Mouse (Mus musculus): Measurements from ENCODE around the gene Spp2. TPM values are rescaled to one million over a fixed set of nuclear protein-coding genes. Genes with fewer than 3 reads are reported as not detected.
"Not testable (repeated sequence)": the region's sequence is repeated elsewhere in the genome, so short reads cannot be mapped to it uniquely, and the experiment has no call there.

The Spp2 gene
- polyA plus RNA-seq, 1 experiment, result 0.18 TPM

GRCm38 (mm10) chr1:88431262-88431661 is 24.5 kb downstream of the Spp2 start:
- WGBS, result 83% methylated on average over 4 of the region's 4 CpGs
- TF ChIP-seq CTCF (IDR thresholded peaks at IDR 0.05; ENCODE audit: insufficient read depth, low read length) (no peak), POLR2A (IDR thresholded peaks at IDR 0.05; ENCODE audit: borderline replicate concordance, extremely low read depth, low read depth, low read length) (no peak)
- no peak overlapping the region for H3K4me3 ChIP-seq (replicated peaks; ENCODE audit: extremely low read depth, low read depth, low read length)
- DNase-seq, result no peak
- H3K4me1 ChIP-seq (ENCODE audit: control insufficient read depth, insufficient read depth, low read length), result no peaks in the 10 kb centered on the region

DNA sequence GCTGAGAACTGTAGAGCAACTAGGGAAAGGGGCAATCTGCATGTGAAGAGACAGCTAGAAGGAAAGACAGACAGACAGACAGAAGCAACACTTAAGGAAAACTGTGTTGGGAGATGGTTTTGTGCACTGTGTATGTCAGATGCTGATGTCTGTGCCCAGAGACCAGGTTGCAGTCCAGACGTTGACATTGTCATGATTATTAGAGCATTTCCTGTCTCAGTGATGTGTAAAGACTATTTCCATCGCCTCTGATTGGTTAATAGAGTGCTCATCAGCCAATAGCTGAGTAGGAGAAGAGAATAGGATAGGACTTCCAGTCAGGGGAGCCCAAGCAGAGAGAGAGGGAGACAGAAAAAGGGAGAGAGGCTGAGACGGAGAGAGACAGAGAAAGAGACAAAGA is 25.8 kb downstream of the Spp2 start:
- Histone ChIP-seq H3K4me1 (ENCODE audit: control insufficient read depth, insufficient read depth, low read length) (no peaks in the 10 kb centered on the region), H3K4me3 (replicated peaks; ENCODE audit: extremely low read depth, low read depth, low read length) (no peak overlapping the region)
- no peak for DNase-seq
- TF ChIP-seq CTCF (IDR thresholded peaks at IDR 0.05; ENCODE audit: insufficient read depth, low read length) (no peak), POLR2A (IDR thresholded peaks at IDR 0.05; ENCODE audit: borderline replicate concordance, extremely low read depth, low read depth, low read length) (no peak)
- 47% methylated on average over 3 of the region's 3 CpGs for WGBS

DNA sequence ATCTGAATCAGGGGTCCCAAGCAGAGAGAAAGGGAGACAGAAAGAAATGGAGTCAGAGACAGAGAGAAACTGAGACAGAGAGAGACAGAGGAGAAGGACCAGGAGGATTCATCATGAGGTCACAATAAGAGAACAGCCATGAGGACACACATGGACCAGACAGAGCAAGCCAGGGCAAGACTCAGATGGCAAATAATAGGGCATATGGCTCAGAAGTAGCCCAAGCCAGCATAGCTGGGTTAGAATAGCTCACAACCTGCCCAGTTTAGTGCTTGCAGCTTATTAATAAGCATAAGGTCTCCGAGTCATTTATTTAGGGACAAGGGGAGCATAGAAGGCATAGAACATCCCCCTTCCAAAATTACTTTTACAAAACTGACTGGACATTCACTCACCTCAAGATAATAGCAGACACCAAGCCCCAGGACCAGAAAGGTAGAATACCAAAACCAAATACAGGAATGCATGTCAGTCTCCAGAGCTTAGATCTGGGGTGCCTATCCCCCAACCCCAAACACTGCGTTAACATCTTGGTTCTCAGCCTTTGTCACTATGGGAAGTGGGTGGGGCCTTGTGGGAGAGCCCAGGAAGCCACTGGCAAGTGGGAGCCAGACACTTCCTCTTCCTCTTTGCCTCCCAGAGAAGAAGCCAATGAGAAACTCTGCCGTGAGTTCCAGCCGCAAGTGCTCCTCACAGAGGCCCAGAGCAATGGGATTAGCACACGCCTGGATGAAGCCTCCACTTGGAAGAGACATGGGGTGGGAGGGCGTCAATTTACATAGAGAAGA is 26.5 kb downstream of the Spp2 start:
- 49% methylated on average over 6 of the region's 6 CpGs for WGBS
- TF ChIP-seq POLR2A (IDR thresholded peaks at IDR 0.05; ENCODE audit: borderline replicate concordance, extremely low read depth, low read depth, low read length) (no peak), CTCF (IDR thresholded peaks at IDR 0.05; ENCODE audit: insufficient read depth, low read length) (no peak)
- H3K4me1 ChIP-seq (ENCODE audit: control insufficient read depth, insufficient read depth, low read length), result no peaks in the 10 kb centered on the region; the same call in 1 of the 2 replicates

DNA sequence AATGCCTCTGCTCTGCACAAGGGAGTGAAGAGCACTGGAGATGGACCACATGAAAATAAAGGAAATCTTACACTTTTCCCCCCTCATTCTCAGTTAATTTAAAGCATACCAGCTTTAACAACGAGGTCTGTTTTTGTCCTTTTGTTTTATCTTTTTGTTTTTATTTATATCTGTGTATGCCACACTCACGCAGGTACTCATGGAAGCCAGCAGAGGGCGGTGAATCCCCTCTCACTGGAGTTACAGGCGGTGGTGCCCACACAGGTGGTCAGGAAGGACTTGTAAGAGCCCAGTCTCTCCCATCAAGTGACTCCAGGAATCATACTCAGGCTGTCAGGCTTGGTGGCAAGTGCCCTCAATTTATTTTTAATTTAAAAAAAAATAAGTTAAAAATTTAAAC is 27.3 kb downstream of the Spp2 start:
- 76% methylated on average over 4 of the region's 4 CpGs for WGBS

More for the DNA sequence above, 26.5 kb downstream of the Spp2 start:
- no peak for DNase-seq
- H3K4me3 ChIP-seq (replicated peaks; ENCODE audit: extremely low read depth, low read depth, low read length), result no peak overlapping the region

GRCm38 (mm10) chr1:88437206-88438126 is 30.7 kb downstream of the Spp2 start:
- WGBS, result 56% methylated on average over 9 of the region's 9 CpGs
- Histone ChIP-seq H3K4me1 (ENCODE audit: control insufficient read depth, insufficient read depth, low read length) (no peaks in the 10 kb centered on the region; the same call in 1 of the 2 replicates), H3K4me3 (replicated peaks; ENCODE audit: extremely low read depth, low read depth, low read length) (no peak overlapping the region)
- TF ChIP-seq POLR2A (IDR thresholded peaks at IDR 0.05; ENCODE audit: borderline replicate concordance, extremely low read depth, low read depth, low read length) (no peak), CTCF (IDR thresholded peaks at IDR 0.05; ENCODE audit: insufficient read depth, low read length) (no peak)
- peak; percentile 54 for DNase-seq

More for the DNA sequence above, 27.3 kb downstream of the Spp2 start:
- H3K4me1 ChIP-seq (ENCODE audit: control insufficient read depth, insufficient read depth, low read length), result no peaks in the 10 kb centered on the region; the same call in 1 of the 2 replicates
- H3K4me3 ChIP-seq (replicated peaks; ENCODE audit: extremely low read depth, low read depth, low read length), result no peak overlapping the region
- DNase-seq, result no peak
- no peak for TF ChIP-seq POLR2A (IDR thresholded peaks at IDR 0.05; ENCODE audit: borderline replicate concordance, extremely low read depth, low read depth, low read length)
- peak; percentile 41 for TF ChIP-seq CTCF (IDR thresholded peaks at IDR 0.05; ENCODE audit: insufficient read depth, low read length)

- WGBS, result 59% methylated on average over 4 of the region's 4 CpGs
- Histone ChIP-seq H3K4me3 (replicated peaks; ENCODE audit: extremely low read depth, low read depth, low read length) (no peak overlapping the region), H3K4me1 (ENCODE audit: control insufficient read depth, insufficient read depth, low read length) (no peaks in the 10 kb centered on the region)
- no peak for TF ChIP-seq POLR2A (IDR thresholded peaks at IDR 0.05; ENCODE audit: borderline replicate concordance, extremely low read depth, low read depth, low read length)
- no peak for TF ChIP-seq CTCF (IDR thresholded peaks at IDR 0.05; ENCODE audit: insufficient read depth, low read length)
- DNase-seq, result no peak
These were observed 36.6 kb downstream of the Spp2 start for GRCm38 (mm10) chr1:88443383-88443782.

DNA sequence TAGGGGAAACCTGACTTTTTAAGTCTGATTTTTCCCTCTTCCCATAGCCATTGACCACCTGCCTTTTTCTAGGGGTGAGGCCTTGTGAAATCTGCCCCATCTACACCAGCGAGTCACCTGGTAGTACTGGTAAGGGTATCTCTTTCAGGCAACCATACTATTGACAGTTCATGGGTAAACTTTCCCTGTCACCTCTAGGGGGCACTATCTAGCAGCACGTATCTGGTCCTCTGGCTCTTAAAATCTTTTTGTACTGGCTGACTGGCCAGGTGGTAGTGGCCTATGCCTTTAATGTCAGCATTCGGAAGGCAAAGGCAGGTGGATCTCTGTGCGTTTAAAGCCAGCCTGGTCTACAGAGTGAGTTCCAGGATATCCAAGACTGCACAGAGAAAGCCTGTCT is 38.6 kb downstream of the Spp2 start:
- DNase-seq, result no peak
- Histone ChIP-seq H3K4me1 (ENCODE audit: control insufficient read depth, insufficient read depth, low read length) (no peaks in the 10 kb centered on the region), H3K4me3 (replicated peaks; ENCODE audit: extremely low read depth, low read depth, low read length) (no peak overlapping the region)
- TF ChIP-seq CTCF (IDR thresholded peaks at IDR 0.05; ENCODE audit: insufficient read depth, low read length) (no peak), POLR2A (IDR thresholded peaks at IDR 0.05; ENCODE audit: borderline replicate concordance, extremely low read depth, low read depth, low read length) (no peak)
- 71% methylated on average over 4 of the region's 4 CpGs for WGBS

DNA sequence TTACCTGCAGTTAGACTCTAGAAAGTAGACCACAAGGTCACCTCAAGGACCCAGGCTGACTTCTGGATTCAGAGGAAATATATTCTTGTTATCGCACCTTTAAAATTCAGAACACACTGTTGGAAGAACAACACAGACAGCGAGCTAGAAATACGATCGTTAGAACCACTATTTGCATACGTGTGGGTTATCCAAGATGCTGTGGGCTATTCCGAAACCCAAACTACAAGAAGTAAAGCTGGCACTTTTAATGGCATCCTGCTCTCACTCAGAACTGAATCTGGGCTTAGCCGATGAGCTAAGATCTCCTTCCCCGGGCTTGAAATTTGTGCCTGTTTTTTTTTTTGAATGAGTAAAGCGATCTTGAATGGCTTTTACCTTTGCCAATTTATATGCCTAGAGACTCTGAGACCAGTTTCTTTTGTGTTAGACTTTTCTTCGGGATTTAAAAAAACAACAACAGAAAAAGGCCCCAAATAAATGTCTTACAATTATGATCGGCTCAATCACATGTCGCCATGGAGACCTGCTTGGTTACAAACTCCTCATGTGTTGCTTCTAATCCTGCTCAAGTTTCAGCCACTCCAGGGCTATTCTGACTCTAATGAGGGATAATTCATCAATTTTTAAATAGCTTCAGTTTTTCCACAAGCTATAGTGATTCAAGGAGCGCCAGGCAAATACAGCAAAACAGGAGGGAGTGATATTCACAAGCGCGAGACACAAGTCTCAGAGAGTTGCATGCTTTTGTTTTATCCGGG is 39.7 kb downstream of the Spp2 start:
- no peak overlapping the region for H3K4me3 ChIP-seq (replicated peaks; ENCODE audit: extremely low read depth, low read depth, low read length)
- no peak for DNase-seq
- WGBS, result 85% methylated on average over 16 of the region's 16 CpGs
- TF ChIP-seq POLR2A (IDR thresholded peaks at IDR 0.05; ENCODE audit: borderline replicate concordance, extremely low read depth, low read depth, low read length), result no peak
- TF ChIP-seq CTCF (IDR thresholded peaks at IDR 0.05; ENCODE audit: insufficient read depth, low read length), result no peak
- no peaks in the 10 kb centered on the region for H3K4me1 ChIP-seq (ENCODE audit: control insufficient read depth, insufficient read depth, low read length)

DNA sequence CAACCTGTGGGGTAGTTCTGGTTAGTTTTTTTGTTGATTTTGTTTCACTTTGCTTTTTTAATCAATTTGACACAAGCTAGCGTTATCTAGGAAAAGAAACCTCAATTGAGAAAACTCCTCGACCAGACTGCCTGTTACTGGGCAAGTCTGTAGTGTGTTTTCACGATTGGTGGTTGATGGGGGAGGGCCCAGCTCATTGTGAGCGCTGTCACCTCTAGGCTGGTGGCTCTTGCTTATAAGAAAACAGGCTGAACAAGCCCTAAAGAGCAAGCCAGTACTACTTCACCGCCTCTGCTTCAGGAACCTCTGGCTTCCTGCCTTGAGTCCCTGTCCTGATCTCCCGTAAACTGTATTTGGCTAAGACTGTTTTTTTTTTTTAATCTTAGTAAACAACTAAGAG is 40.7 kb downstream of the Spp2 start:
- WGBS, result 19% methylated on average over 6 of the region's 6 CpGs
- Histone ChIP-seq H3K4me1 (ENCODE audit: control insufficient read depth, insufficient read depth, low read length) (no peaks in the 10 kb centered on the region), H3K4me3 (replicated peaks; ENCODE audit: extremely low read depth, low read depth, low read length) (no peak overlapping the region)
- TF ChIP-seq POLR2A (IDR thresholded peaks at IDR 0.05; ENCODE audit: borderline replicate concordance, extremely low read depth, low read depth, low read length) (no peak), CTCF (IDR thresholded peaks at IDR 0.05; ENCODE audit: insufficient read depth, low read length) (no peak)
- DNase-seq, result no peak

DNA sequence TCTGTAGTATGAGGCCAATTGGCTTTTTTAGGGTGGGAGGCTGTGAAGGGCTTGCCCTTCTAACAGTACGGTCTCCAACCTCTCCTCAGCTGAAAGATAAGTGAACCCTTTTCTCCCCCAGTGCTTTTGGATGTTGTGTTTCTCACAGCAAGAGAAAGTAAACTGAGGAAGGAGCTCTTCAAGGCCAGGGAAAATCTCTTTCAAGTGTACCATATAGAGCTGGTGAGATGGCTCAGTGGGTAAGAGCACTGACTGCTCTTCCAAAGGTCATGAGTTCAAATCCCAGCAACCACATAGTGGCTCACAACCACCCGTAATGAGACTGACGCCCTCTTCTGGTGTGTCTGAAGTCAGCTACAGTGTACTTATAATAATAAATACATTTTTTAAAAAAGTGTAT is 41.3 kb downstream of the Spp2 start:
- DNase-seq; H3K4me1 ChIP-seq (ENCODE audit: control insufficient read depth, insufficient read depth, low read length); H3K4me3 ChIP-seq (replicated peaks; ENCODE audit: extremely low read depth, low read depth, low read length): not testable (repeated sequence)
- 87% methylated on average over 3 of the region's 3 CpGs for WGBS
